Mouse (Mus musculus) E14TG2a.4 (cell line): ENCODE measurements around the gene Zfp697.
A peak's percentile ranks its signal among the peaks of the same experiment; 100 is the strongest.
"Not testable (repeated sequence)": the region's sequence is repeated elsewhere in the genome, so short reads cannot be mapped to it uniquely, and the experiment has no call there.

Experiments used
- H3K27me3 ChIP-seq: 2 replicates; pipeline ENCODE4 v1.6.1; 2014; ENCODE audit warnings: low read length, control low read depth; ENCODE audit not compliant: insufficient read depth
- H3K36me3 ChIP-seq: 2 replicates; pipeline ENCODE4 v1.6.1; 2014; ENCODE audit warnings: low read length, control low read depth; ENCODE audit not compliant: insufficient read depth
- H3K4me1 ChIP-seq: replicated peaks from 2 replicates; pipeline ENCODE4 v1.6.1; 2014; ENCODE audit warnings: low read depth, low read length, control low read depth
- H3K4me3 ChIP-seq: replicated peaks from 2 replicates; pipeline ENCODE4 v1.5.1; 2014; ENCODE audit warnings: mild to moderate bottlenecking, low read length
- H3K9me3 ChIP-seq: 2 replicates; pipeline ENCODE4 v1.6.1; 2014; ENCODE audit warnings: low read length, control low read depth
- CTCF ChIP-seq: conservative IDR thresholded peaks from 2 replicates; pipeline ENCODE4 v1.5.1; 2014; ENCODE audit warnings: low read length
- NANOG ChIP-seq: IDR thresholded peaks from 2 replicates; pipeline ENCODE4 v1.6.1; 2014; ENCODE audit warnings: borderline replicate concordance, low read length, mixed read lengths
- POU5F1 ChIP-seq: IDR thresholded peaks from 2 replicates; pipeline ENCODE4 v1.6.1; 2014; ENCODE audit warnings: low read length, borderline replicate concordance

Zfp697 gene

GRCm38 (mm10) chr3:98427260-98427599 lies 45.0 kb downstream of the Zfp697 start:
- TF ChIP-seq CTCF (no peak), NANOG (no peak), POU5F1 (no peak)
- Histone ChIP-seq H3K9me3 (no peaks in the 10 kb centered on the region), H3K4me1 (peaks cover 21% of the 10 kb centered on the region)

DNA sequence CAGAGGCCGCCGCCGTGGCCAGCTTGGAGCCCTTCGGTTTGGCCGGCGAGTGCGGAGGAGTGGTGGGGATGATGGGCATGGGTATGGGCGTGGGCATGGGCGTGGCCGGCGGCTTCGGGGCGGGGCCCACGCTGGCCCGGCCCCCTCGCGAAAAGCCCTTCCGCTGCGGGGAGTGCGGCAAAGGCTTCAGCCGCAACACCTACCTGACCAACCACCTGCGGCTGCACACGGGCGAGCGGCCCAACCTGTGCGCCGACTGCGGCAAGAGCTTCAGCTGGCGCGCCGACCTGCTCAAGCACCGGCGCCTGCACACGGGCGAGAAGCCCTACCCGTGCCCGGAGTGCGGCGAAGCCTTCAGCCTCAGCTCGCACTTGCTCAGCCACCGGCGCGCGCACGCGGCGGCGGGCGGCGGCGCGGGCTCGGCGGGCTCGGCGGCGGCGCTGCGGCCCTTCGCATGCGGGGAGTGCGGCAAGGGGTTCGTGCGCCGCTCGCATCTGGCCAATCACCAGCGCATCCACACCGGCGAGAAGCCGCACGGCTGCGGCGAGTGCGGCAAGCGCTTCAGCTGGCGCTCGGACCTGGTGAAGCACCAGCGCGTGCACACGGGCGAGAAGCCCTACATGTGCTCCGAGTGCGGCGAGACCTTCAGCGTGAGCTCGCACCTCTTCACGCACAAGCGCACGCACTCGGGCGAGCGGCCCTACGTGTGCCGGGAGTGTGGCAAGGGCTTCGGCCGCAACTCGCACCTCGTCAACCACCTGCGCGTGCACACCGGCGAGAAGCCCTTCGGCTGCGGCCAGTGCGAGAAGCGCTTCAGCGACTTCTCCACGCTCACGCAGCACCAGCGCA lies 45.6 kb downstream of the Zfp697 start:
- Histone ChIP-seq H3K4me1 (peaks cover 18% of the 10 kb centered on the region), H3K36me3 (no peaks in the 10 kb centered on the region), H3K4me3 (peak overlapping the region; percentile 83), H3K27me3 (peaks cover 62% of the 10 kb centered on the region), H3K9me3 (no peaks in the 10 kb centered on the region)
- TF ChIP-seq POU5F1 (no peak), CTCF (no peak), NANOG (no peak)

More at GRCm38 (mm10) chr3:98427260-98427599, 45.0 kb downstream of the Zfp697 start:
- H3K4me3 ChIP-seq = peak overlapping the region; percentile 83
- H3K36me3 ChIP-seq = no peaks in the 10 kb centered on the region
- peaks cover 62% of the 10 kb centered on the region for H3K27me3 ChIP-seq

- H3K4me3 ChIP-seq = peak overlapping the region; percentile 83
- H3K36me3 ChIP-seq = no peaks in the 10 kb centered on the region
- peaks cover 61% of the 10 kb centered on the region for H3K27me3 ChIP-seq
- H3K9me3 ChIP-seq = no peaks in the 10 kb centered on the region
- H3K4me1 ChIP-seq = peaks cover 18% of the 10 kb centered on the region
- TF ChIP-seq CTCF (no peak), NANOG (no peak), POU5F1 (no peak)
Measured at GRCm38 (mm10) chr3:98428449-98428775, 46.2 kb downstream of the Zfp697 start.

- Histone ChIP-seq H3K4me1 (peaks cover 18% of the 10 kb centered on the region), H3K36me3 (no peaks in the 10 kb centered on the region), H3K9me3 (no peaks in the 10 kb centered on the region), H3K27me3 (peaks cover 59% of the 10 kb centered on the region), H3K4me3 (no peak overlapping the region)
- TF ChIP-seq CTCF (no peak), POU5F1 (no peak), NANOG (no peak)
Measured at GRCm38 (mm10) chr3:98428928-98429525, 46.8 kb downstream of the Zfp697 start.

GRCm38 (mm10) chr3:98434088-98434816 lies 52.0 kb downstream of the Zfp697 start:
- no peak for TF ChIP-seq POU5F1
- no peak for TF ChIP-seq NANOG
- no peak for TF ChIP-seq CTCF
- Histone ChIP-seq H3K4me3 (no peak overlapping the region), H3K9me3 (peaks cover 9% of the 10 kb centered on the region), H3K4me1 (0 out of 2 replicates have a peak, but pooled peaks cover under 1% of the 10 kb centered on the region), H3K27me3 (peaks cover 17% of the 10 kb centered on the region), H3K36me3 (no peaks in the 10 kb centered on the region)

- Histone ChIP-seq H3K36me3 (no peaks in the 10 kb centered on the region), H3K4me3 (no peak overlapping the region), H3K9me3 (peaks cover 9% of the 10 kb centered on the region), H3K27me3 (peaks cover 9% of the 10 kb centered on the region), H3K4me1 (no peaks in the 10 kb centered on the region)
- no peak for TF ChIP-seq NANOG
- no peak for TF ChIP-seq CTCF
- no peak for TF ChIP-seq POU5F1
Measured at GRCm38 (mm10) chr3:98435030-98435429, 52.8 kb downstream of the Zfp697 start.

DNA sequence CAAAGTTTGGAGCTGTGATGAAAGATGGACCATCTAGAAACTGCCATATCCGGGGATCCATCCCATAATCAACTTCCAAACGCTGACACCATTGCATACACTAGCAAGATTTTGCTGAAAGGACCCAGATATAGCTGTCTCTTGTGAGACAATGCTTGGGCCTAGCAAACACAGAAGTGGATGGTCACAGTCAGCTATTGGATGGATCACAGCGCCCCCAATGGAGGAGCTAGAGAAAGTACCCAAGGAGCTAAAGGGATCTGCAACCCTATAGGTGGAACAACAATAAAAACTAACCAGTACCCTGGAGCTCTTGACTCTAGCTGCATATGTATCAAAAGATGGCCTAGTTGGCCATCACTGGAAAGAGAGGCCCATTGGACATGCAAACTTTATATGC lies 60.0 kb downstream of the Zfp697 start:
- not testable (repeated sequence) for H3K36me3 ChIP-seq, H3K4me3 ChIP-seq, H3K27me3 ChIP-seq, H3K9me3 ChIP-seq, H3K4me1 ChIP-seq

- not testable (repeated sequence) for H3K27me3 ChIP-seq, H3K36me3 ChIP-seq, H3K9me3 ChIP-seq, H3K4me3 ChIP-seq, H3K4me1 ChIP-seq
Measured at GRCm38 (mm10) chr3:98443149-98443779, 61.0 kb downstream of the Zfp697 start.

DNA sequence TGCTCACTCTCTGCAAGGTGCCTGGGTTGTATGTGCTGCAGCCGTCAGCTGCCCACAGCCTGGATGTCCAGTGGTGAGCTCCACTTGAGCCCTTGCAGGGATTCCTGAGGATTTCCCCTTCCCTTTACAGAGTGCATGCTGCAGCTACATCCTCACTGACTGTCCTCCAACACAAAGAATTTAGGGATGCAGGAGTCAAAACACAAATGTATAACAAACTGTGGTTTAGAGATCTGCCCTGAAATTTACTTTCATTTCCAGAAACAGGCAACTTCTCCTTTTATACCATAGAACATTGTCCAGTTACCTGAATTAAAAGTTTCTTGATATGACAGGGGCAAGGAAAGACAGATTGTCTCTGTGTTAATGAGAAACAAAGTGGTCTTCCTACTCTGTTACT lies 61.7 kb downstream of the Zfp697 start:
- H3K4me3 ChIP-seq, H3K36me3 ChIP-seq, H3K9me3 ChIP-seq, H3K27me3 ChIP-seq, H3K4me1 ChIP-seq: not testable (repeated sequence)

GRCm38 (mm10) chr3:98453786-98454185 lies 71.5 kb downstream of the Zfp697 start:
- H3K9me3 ChIP-seq, H3K36me3 ChIP-seq, H3K4me3 ChIP-seq, H3K27me3 ChIP-seq, H3K4me1 ChIP-seq: not testable (repeated sequence)

- not testable (repeated sequence) for H3K9me3 ChIP-seq, H3K27me3 ChIP-seq, H3K4me3 ChIP-seq, H3K4me1 ChIP-seq, H3K36me3 ChIP-seq
Measured at GRCm38 (mm10) chr3:98457026-98457425, 74.8 kb downstream of the Zfp697 start, which contains the start of gene Gm4450. TSS of gene Gm4450 (minus strand) at chr3:98457126.

DNA sequence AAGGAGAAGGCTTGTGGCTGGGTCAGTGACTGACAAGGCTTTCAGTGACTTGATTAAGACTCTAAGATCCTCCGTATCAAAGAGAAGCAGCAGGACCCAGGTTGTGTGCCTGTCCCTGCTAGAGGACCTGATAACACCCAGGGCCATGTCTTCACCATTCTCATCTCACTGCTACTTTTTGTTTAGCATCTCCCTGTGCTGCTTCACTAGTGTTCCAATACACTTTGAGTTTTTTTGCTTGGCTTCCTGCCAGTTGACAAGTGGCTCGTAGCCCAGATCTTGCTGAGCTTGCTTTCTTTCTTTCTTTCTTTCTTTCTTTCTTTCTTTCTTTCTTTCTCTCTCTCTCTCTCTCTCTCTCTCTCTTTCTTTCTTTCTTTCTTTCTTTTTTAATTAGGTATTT lies 87.1 kb downstream of the Zfp697 start:
- not testable (repeated sequence) for H3K4me3 ChIP-seq, H3K9me3 ChIP-seq, H3K27me3 ChIP-seq, H3K36me3 ChIP-seq, H3K4me1 ChIP-seq
